Mouse (Mus musculus) macrophage (primary cell): ENCODE data around the gene Agxt2. TPM values are rescaled to one million over a fixed set of nuclear protein-coding genes. Genes with fewer than 3 reads are reported as not detected.

Experiments used
- H3K27ac ChIP-seq: fragments of 350-480 bp; formaldehyde crosslinking; 2 replicates; pipeline ENCODE4 v1.9.0; 2021
- H3K36me3 ChIP-seq: fragments of 350-480 bp; formaldehyde crosslinking; 2 replicates; pipeline ENCODE4 v1.9.0; 2021; ENCODE audit errors: inconsistent target
- H3K4me3 ChIP-seq: fragments of 350-480 bp; formaldehyde crosslinking; 2 replicates; pipeline ENCODE4 v1.9.0; 2021; ENCODE audit errors: inconsistent target
- H3K79me2 ChIP-seq: fragments of 350-480 bp; formaldehyde crosslinking; 2 replicates; pipeline ENCODE4 v1.9.0; 2021; ENCODE audit errors: inconsistent target
- WGBS: methylation state at CpG from one replicate; pipeline ENCODE4 v1.1.7; 2026; ENCODE audit warnings: inconsistent platforms; ENCODE audit not compliant: missing documents; 5-methylcytosine and 5-hydroxymethylcytosine counted together
- polyA plus RNA-seq: library from polyadenylated mRNA; stranded (reverse); fragments of 250-400 nt; gene quantifications from 3 replicates; pipeline ENCODE4 v1.2.4, GENCODE M21; 2018; ENCODE audit warnings: inconsistent platforms

The Agxt2 gene
- polyA plus RNA-seq, 1 experiment from 2014 or later = not detected

DNA sequence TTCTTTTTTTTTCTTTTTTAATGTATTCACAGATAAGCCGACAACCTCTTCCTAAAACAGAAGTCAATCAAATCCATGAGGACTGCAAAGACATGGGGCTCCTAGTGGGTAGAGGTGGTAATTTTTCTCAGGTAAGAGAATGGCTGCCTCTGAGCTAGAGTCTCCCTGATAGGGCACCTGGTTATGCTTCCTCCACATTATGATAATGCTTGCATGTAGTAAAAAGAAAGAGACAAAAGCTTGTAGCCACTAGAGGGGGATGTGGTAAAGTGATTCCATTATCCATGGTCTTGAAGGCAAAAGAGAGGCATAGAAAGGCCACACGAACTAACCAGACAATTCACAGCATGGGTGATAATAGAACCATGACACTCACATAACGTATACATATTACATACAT is 42.1 kb downstream of the Agxt2 start:
- Histone ChIP-seq H3K27ac (no peak overlapping the region), H3K79me2 (no peaks in the 10 kb centered on the region), H3K4me3 (no peak overlapping the region), H3K36me3 (no peaks in the 10 kb centered on the region)
- 55% methylated on average over 3 of the region's 3 CpGs for WGBS

- no peaks in the 10 kb centered on the region for H3K79me2 ChIP-seq
- no peaks in the 10 kb centered on the region for H3K36me3 ChIP-seq
Measured at GRCm38 (mm10) chr15:10409842-10410241, 51.5 kb downstream of the Agxt2 start.

DNA sequence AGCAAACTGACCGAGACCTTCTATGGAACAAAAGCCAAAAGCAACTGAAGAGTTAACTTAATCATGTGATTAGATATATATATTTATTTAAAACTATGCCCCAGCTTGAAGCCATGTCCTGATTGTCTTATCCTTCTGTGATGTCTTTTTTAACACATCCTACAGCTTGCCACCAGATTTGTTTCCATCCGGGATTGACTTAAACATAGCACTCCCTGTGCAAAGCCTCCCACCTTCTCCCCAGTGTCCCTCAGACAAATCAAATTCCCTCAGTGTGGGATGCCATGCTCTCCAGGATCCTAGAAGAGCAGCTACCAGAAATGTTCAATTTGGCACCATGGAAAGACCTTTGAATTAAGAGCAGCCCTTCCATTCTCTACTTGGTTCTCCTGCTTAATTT is 52.5 kb downstream of the Agxt2 start:
- no peak overlapping the region for H3K27ac ChIP-seq
- H3K4me3 ChIP-seq = no peak overlapping the region
- no peaks in the 10 kb centered on the region for H3K36me3 ChIP-seq
- H3K79me2 ChIP-seq = no peaks in the 10 kb centered on the region
- WGBS = 96% methylated on average over 2 of the region's 2 CpGs

More at GRCm38 (mm10) chr15:10409842-10410241, 51.5 kb downstream of the Agxt2 start:
- H3K27ac ChIP-seq = no peak overlapping the region
- no peak overlapping the region for H3K4me3 ChIP-seq
- WGBS = 100% methylated on average over 2 of the region's 3 CpGs

- Histone ChIP-seq H3K4me3 (no peak overlapping the region), H3K36me3 (no peaks in the 10 kb centered on the region), H3K27ac (no peak overlapping the region), H3K79me2 (no peaks in the 10 kb centered on the region)
- 94% methylated on average over 6 of the region's 6 CpGs for WGBS
Measured at GRCm38 (mm10) chr15:10413656-10414055, 55.3 kb downstream of the Agxt2 start.

DNA sequence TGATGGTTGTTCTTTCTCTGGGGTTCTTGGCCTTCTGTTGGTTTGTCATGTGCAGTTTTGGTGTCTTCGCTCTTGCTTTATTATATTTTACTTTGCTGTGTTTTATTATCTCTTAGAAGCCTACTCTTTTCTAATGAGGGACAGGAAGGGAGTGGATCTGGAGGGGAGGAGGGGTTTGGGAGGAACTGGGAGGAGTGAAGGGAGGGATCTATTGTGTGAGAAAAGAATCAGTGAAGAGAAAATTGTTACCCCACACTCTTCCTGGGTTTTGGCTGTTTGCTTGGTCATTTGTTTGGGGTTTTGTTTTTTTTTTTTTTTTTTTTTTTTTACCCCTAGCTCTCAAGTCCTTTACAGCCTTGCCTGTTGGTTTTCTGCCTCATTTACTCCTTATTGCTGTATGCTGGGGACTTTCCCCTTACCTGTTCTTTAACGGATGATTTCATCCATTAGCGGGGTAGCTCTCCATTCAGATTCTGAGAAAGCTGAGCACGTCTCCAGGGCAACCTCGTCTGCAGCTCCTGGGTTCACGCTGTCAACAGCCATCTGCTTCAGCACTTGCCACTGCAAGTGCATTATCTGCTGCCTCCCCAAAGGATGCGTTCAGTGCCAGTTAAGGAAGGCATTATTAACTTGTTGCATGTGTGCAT is 62.9 kb downstream of the Agxt2 start:
- H3K79me2 ChIP-seq = no peaks in the 10 kb centered on the region
- H3K27ac ChIP-seq = no peak overlapping the region
- no peaks in the 10 kb centered on the region for H3K36me3 ChIP-seq
- 86% methylated on average over 7 of the region's 7 CpGs for WGBS
- no peak overlapping the region for H3K4me3 ChIP-seq

GRCm38 (mm10) chr15:10421785-10422144 is 63.4 kb downstream of the Agxt2 start:
- 100% methylated on average over 1 of the region's 1 CpGs for WGBS
- H3K4me3 ChIP-seq = no peak overlapping the region
- no peaks in the 10 kb centered on the region for H3K36me3 ChIP-seq
- no peaks in the 10 kb centered on the region for H3K79me2 ChIP-seq
- H3K27ac ChIP-seq = no peak overlapping the region

DNA sequence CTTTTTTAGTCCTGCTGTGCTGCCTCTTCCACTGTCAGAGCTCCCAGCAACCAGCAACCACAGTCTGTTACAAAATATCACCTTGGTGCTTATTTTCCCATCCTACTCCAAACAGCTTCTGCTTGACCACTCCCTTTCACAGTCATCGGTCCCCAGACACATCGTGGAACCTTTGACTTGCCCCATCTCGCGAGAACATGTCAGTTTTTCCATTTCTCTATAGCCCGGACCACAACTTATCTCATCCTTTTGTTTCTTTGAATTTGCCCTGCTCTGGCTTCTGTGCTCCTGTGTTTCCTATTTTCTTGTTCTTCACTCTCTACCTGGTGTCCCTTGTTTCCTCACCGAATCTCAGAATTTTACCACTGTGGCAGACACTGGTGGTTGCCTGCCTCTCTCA is 67.8 kb downstream of the Agxt2 start:
- Histone ChIP-seq H3K4me3 (no peak overlapping the region), H3K27ac (no peak overlapping the region), H3K36me3 (no peaks in the 10 kb centered on the region), H3K79me2 (no peaks in the 10 kb centered on the region)
- 93% methylated on average over 6 of the region's 6 CpGs for WGBS

- H3K79me2 ChIP-seq = no peaks in the 10 kb centered on the region
- no peak overlapping the region for H3K27ac ChIP-seq
- WGBS = 92% methylated on average over 13 of the region's 13 CpGs
- H3K36me3 ChIP-seq = no peaks in the 10 kb centered on the region
- H3K4me3 ChIP-seq = no peak overlapping the region
Measured at GRCm38 (mm10) chr15:10426545-10427266, 68.4 kb downstream of the Agxt2 start.

- no peaks in the 10 kb centered on the region for H3K79me2 ChIP-seq
- WGBS = 50% methylated on average over 1 of the region's 1 CpGs
- no peaks in the 10 kb centered on the region; the same call in 1 of the 2 replicates for H3K36me3 ChIP-seq
- H3K27ac ChIP-seq = no peak overlapping the region
- H3K4me3 ChIP-seq = no peak overlapping the region
Measured at GRCm38 (mm10) chr15:10436893-10437292, 78.6 kb downstream of the Agxt2 start.

DNA sequence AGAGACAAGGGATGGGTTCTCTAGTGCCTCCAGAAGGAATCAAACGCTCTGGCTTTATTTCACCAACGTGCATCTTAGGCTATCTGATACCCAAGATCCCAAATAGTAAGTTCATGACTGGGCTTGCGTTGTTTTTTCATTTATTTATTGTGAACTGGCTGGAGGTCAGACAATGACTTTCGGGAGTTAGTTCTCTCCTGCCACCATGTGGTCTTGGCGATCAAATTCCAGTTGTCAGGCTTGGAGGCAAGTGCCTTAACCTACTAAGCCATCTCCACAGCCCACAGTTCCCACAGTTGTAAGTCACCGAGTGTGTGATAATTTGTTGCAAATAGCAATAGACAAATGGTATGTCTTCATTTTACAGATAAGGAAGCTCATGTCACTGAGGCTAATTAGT is 81.6 kb downstream of the Agxt2 start:
- peaks cover 4% of the 10 kb centered on the region; the same call in 1 of the 2 replicates for H3K36me3 ChIP-seq

GRCm38 (mm10) chr15:10441493-10441892 is 83.2 kb downstream of the Agxt2 start:
- Histone ChIP-seq H3K27ac (no peak overlapping the region), H3K79me2 (no peaks in the 10 kb centered on the region), H3K4me3 (no peak overlapping the region), H3K36me3 (peaks cover 6% of the 10 kb centered on the region; the same call in 1 of the 2 replicates)
- 88% methylated on average over 9 of the region's 9 CpGs for WGBS

More for the DNA sequence above, 81.6 kb downstream of the Agxt2 start:
- no peak overlapping the region for H3K27ac ChIP-seq
- H3K4me3 ChIP-seq = no peak overlapping the region
- no peaks in the 10 kb centered on the region for H3K79me2 ChIP-seq
- 97% methylated on average over 6 of the region's 6 CpGs for WGBS

DNA sequence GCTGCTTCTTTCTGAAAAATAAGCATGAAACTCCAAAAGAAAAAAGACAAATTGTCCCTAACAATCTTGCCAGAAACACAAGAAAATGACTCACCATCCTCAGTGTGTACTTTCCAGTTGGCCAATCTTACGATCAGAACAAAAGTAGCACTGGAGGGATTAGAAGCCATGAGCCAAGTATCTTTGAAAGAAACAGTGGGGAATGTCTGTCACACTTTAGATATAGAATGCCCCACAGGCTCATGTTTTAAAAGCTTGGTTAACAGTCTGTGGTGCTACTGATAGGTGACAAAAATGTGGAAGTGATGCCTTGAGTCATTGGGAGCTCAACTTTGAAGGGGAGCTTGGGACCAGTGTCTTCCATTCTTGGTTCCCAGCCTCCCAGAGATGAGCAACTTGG is 83.9 kb downstream of the Agxt2 start:
- no peak overlapping the region for H3K4me3 ChIP-seq
- H3K27ac ChIP-seq = no peak overlapping the region
- peaks cover 8% of the 10 kb centered on the region; the same call in 1 of the 2 replicates for H3K36me3 ChIP-seq
- 100% methylated on average over 1 of the region's 1 CpGs for WGBS
- no peaks in the 10 kb centered on the region for H3K79me2 ChIP-seq

DNA sequence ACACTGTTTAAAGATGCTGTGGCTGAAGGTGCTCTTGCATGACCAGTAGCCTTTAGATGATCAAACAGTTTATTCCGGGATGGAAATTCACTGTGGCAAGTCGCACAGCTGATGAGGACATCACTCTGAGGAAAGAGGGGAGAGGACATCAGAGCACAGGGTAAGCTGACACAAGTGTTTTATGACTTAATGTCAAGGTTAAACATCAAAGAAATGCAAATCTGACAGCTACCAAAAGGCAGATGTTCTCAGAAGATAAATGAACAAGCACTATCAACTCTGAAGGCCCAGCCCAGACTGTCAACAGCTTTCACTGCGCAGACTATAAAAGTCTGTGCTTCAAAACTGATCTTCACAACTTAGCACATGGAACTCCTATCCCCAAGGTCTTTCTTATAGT is 88.8 kb downstream of the Agxt2 start:
- H3K27ac ChIP-seq = no peak overlapping the region
- no peak overlapping the region for H3K4me3 ChIP-seq
- H3K79me2 ChIP-seq = no peaks in the 10 kb centered on the region
- WGBS = 88% methylated on average over 3 of the region's 3 CpGs
- peaks cover 25% of the 10 kb centered on the region; the same call in 1 of the 2 replicates for H3K36me3 ChIP-seq
